Mouse (Mus musculus): ENCODE measurements at regions not wholly inside any gene's neighbourhood (a gene's known extent, or its start where the extent isn't known, plus 50 kb on each side); places are given as distances from the start of the nearest gene placed in this dataset.
A peak's percentile ranks its signal among the peaks of the same experiment; 100 is the strongest.

GRCm38 (mm10) chr10:91580959-91581358, 399.8 kb upstream of the Tmpo start:
- DNase-seq: no peak

GRCm38 (mm10) chr10:91575323-91576064, 394.4 kb upstream of the Tmpo start:
- no peak for DNase-seq

DNA sequence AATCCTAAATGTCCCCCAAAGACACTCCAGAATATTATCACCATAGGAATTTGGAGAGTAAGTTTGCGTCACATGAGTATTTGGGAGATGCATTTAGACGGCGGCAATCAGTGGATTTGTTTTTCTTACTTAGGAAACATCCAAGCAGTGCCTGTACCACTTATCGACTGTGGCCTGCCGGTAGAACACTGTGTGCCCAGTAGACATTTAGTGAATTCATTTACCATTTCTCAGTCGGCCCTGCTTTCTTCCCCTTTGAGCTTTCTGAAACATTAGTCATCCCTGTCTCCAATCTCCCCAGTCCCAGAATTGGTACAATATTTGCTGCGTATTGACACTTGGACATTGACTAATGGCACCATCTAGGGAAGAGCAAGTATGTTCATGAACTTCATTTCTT, 391.7 kb upstream of the Tmpo start:
- DNase-seq: no peak

DNA sequence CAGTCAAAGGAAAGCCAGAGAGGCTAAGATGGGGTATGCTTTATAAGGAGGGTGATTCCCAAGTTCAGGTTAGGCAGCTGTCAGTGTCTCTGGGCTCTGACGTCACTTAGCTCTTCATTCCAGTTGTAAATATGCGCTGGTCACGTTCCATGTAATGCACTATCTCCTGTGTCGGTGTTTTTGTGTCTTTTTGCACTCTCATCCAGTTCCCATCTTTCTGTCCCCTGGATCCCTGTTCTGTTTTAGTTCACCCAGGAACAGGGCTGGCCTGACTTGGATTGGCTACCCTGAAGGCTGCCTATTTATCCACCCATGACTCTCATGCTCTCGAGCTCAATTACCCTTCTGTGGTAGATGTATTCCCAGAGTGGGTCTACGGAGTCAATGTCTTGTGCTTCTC, 387.9 kb upstream of the Tmpo start:
- no peak for DNase-seq

DNA sequence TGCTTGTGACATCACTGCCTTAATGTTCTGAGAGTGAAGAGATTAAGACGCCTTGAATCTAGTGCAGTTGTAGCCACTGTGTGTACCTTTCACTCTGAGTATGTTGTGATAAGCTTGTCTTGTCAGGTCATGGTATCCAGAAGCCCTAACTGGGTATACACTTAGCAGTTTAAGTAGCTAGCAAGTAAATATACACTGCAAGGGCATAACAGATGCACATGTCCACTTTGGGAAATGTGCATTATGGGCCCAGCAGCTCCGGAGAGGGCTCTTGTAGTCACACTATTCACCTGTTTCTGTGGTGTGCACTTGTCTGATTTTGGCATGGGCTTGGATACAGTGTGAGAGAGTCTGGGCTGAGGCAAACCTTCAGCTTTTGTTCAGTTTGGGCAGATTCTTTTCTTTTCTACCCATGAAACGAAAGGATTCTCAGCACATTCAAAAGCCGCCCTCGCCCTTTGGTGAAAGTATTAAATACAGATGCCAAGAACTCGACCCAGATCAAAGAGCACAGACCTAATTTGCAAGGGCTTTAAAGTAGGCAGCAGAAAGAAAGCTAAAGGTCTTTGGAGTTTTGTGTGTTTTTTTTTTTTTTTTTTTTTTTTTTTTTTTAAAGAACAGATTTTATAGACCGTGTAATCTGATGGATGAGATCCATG, 385.1 kb upstream of the Tmpo start:
- no peak for DNase-seq

DNA sequence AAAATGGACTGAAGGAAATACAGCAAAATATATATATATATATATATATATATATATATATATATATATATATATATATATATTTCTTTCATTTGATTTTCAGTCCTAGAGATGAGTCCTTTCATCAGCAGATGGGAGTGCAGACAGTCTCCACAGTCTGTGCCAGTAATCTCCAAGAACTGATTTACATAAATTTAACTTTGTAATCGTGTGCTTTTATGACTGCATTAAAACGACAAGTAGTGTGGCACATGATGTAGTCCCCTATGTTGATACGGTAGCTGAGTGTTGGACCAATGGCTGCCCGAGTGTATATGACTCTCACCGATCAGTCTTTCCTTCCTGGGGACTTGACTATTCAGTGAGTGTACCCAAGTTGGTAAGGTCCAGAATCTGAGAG, 378.2 kb upstream of the Tmpo start:
- DNase-seq: no peak

- no peak for DNase-seq
Measured at GRCm38 (mm10) chr10:91548071-91548470, 367.0 kb upstream of the Tmpo start.

DNA sequence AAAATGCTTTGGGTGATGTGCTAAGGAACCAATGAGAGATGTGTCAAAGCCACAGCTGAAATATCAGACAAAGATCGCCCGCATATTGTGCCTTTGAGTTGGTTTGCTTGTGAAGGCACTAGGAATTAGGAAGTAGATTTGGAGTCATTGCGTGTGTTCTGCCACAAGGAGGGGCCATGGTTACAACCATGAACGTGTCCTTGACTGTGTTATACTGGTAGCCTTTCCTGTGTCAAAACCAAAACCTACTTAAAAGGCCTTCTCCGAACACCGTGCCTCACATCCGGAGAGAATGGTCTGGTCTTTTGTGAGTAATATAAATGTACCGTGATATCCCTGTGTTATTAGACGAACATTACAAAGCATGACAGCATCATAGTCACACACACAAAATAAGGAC, 365.0 kb upstream of the Tmpo start:
- peak; percentile 7 for DNase-seq

DNA sequence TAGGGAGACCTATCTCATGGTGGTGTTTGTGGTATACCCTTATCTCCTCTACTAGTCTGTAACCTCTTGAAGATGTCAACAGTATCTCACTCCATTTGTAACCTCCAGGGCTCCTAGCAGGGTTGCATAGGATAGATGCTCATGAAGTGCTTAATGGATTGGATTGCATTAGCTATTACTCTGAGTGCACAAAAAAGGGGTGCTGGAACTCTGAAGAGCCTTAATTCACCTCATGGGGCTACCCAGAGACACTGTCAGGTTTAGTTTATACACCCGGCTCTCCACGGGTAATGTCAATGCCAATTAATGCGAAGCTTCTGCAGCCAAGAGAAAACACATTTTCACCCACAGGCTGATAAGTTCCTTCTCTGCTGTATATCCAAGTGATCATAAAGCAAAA, 364.3 kb upstream of the Tmpo start:
- DNase-seq: no peak

DNA sequence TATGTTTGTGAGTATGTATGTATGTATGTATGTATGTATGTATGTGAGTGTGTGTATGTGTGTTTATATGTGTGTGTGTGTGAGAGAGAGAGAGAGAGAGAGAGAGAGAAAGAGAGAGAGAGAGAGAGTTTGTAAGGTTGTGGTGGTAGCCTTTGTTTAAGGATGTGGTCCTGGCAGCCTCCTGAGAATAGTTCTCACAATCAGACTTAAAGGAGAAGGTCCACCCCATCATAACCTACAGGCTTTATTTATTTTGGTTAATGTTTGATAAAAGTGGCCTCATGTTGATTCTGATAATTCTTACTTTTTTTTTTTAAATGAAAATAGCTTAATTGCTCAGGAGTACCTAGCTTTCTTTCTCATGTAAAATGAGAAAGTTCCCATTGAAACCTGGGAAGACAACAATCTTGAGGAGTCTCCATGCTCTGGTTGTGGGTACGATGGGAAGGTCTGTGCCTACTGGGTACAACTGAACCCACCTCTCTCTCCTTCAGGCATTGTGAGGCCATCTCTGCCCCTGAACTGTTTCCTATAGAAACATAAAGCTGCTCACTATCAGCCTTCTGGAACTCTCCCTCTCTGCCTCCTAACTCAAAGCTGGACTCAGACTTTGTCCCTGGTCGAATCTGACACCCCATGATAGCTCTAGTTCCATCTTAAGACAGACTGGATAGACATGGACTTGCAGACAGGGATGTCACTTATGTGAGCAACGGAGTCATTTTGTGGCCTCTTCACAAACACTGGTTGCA, 362.2 kb upstream of the Tmpo start:
- DNase-seq: no peak

DNA sequence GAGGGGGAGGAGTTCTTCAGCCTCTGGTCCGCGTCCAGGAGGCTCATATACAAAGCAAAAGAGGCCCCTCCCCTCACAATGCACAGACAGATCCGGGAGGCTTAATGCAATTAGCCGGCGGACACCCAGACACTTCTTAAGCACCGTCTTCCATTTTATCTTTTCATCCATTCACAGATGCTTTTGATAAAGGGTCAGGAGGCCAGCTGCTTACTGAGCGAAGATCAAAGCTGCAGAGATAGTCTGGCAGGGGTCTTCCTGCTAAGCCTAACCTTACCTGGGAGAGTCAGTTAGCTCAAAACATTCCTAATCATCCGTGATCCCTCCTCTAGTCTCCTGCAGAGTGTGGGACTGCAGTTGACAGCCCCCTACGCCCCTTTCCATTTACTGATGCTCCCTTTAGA, 361.1 kb upstream of the Tmpo start:
- no peak for DNase-seq

GRCm38 (mm10) chr10:91537241-91537640, 356.1 kb upstream of the Tmpo start:
- DNase-seq: no peak

- no peak for DNase-seq
Measured at GRCm38 (mm10) chr10:91535392-91535791, 354.3 kb upstream of the Tmpo start.

- no peak for DNase-seq
Measured at GRCm38 (mm10) chr10:91528305-91528704, 347.2 kb upstream of the Tmpo start.

GRCm38 (mm10) chr10:91521168-91521567, 340.1 kb upstream of the Tmpo start:
- DNase-seq: no peak

DNA sequence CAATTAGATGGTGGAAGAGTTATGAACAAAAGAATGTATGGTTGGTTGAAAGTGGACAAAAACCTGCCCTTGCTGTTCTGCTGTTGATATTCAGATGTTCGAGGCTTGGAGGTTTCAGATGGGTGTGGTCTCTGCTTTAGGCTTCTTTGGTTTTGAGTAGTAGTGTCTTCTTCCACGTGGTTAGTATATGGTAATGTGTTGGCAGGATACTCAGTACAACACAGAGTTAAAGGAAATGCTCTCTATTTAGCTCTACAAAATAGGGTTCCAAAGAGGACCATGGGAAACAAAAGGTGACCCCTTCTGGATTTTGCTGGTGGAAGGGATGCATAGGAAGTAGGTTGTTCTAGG, 333.9 kb upstream of the Tmpo start:
- DNase-seq: no peak

- no peak for DNase-seq
Measured at GRCm38 (mm10) chr10:91514163-91515020, 333.3 kb upstream of the Tmpo start.

DNA sequence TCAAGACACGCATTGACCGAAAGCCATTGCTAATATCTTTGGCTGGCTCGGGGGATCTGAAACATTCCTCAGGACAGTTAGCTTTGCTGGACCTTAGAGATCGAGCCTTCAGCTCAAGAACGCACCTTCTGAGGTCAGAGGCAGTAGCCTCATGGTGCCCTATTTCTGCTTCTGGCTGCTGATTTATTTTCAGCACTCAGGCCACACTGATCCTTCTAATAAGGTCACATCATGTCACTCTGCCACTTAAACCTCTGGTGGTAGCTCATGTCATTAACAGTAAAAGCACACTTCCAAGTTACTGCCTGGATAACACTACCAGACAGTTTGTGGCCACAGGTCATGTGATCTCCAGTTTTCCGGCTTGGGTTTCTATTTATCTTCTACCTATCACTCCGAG, 325.9 kb upstream of the Tmpo start:
- no peak for DNase-seq

DNA sequence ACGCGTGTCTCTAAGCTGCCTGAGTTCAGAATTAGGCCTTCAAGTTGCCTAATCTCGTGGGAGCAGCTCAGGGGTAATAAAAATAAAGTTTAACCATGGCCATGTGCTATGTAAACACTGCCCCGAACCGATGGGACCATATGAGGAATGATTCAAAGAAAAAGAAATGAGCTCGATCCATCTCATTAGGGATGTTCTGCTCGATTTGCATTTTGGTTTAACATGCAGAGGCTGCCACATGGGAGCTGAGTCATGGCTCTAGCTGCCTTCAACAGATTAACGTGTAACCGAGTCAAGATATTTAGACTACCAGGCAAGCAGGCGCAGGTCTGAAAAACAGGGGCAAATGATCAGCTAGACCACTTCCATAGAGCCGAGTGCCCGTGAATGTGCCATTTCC, 323.8 kb upstream of the Tmpo start:
- no peak for DNase-seq

- DNase-seq: no peak
Measured at GRCm38 (mm10) chr10:91498543-91498942, 317.4 kb upstream of the Tmpo start.

GRCm38 (mm10) chr10:91464691-91465090, 283.6 kb upstream of the Tmpo start:
- no peak for DNase-seq

- no peak for DNase-seq
Measured at GRCm38 (mm10) chr10:91447974-91448703, 267.0 kb upstream of the Tmpo start.

GRCm38 (mm10) chr10:91443321-91443720, 262.2 kb upstream of the Tmpo start:
- no peak for DNase-seq

Measured in cerebellum, adult 9-11 months (tissue).